Mouse (Mus musculus) cerebellum, postnatal 4 days (tissue): ENCODE measurements around the gene Gm28230.

Experiments
- DNase-seq, 2 experiments: peaks; one replicate each; pipeline ENCODE4 v3.0.0; 2022; ENCODE audit warnings: low spot score in 2 of 2, mixed read lengths in 1 of 2

Gene Gm28230

DNA sequence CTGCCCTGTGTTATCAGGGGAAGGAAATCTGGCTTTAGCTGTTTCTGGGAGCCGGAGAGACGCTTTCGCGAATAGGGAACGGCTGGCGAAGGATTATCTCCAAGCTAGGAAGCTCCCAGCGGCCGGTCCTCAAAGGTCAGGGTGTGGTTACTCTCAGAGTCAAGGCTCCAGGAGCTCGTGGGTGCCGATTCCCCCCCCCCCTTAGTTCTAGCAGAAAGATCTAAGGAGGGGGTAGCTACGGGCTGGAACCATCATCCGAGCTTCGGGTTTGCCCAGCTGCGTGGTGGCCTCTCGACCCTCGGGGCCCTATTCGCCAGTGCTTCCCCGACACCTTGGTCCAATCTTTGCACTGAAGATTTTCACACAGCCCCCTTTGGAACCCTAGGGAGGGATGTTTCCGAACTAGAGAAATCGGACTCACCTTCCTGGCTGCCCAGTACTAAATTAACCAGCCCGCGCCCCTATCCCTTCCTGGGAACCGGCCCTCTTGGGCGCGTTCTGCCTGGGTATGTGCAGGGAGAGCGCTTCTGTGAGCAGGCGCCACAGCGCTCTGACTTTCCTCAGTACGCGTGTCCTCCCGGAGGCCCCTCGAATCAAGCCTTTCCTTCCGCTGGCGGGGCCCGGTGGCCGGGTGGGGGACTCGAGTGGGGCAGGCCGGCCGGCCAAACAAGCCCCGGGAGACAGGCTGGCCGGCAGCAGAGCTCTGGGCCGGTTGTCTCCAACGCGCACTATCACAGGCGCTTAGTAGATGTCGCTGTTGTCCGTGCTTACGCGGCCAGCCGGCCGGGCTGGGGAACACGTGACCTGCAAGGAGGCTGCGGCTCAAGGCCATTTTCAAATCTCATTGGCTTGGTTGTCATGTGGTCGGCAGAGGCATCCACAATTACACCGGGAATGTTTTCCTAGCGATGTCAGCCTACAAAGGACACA, 35.2 kb upstream of the Gm28230 start, which contains the start of gene Hoxd10:
Gene Hoxd10 (plus strand): TSS at position 903 of the 930 bp plus-strand sequence.
- DNase-seq, result no peak

- no peak for DNase-seq
Observed at GRCm38 (mm10) chr2:74691995-74692807, 34.3 kb upstream of the Gm28230 start.

GRCm38 (mm10) chr2:74692808-74693431, 33.6 kb upstream of the Gm28230 start:
- DNase-seq, result no peak

GRCm38 (mm10) chr2:74693432-74693827, 33.1 kb upstream of the Gm28230 start:
- no peak for DNase-seq

DNA sequence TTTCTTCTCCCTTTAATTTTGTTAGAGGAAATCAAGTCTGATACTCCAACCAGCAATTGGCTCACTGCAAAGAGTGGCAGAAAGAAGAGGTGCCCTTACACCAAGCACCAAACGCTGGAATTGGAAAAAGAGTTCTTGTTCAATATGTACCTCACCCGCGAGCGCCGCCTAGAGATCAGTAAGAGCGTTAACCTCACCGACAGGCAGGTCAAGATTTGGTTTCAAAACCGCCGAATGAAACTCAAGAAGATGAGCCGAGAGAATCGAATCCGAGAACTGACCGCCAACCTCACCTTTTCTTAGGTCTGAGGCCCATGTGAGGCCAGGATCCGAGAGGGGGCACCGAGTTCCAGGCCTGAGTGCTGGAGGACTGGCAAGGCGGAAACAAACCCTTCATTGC, 32.5 kb upstream of the Gm28230 start:
- DNase-seq, result no peak

DNA sequence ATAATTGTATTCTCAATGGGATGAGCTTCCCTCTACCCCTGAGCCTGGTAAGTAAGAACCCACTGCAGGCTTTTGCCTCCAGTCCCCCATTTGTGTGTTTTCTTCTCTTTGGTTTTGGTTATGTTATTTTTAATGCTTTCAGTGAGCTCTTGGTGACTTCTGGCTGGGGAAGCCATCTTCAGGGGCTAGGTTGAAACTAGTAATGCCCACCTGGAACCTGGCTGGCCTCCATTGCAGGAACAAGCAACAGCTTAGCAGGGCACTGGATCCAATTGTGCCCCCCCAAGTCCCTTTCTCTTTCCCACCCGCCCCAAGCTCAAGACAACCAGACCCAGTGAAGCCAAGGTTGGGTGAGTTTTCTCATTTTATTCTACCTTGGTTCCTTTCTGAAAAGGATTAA, 31.1 kb upstream of the Gm28230 start:
- no peak for DNase-seq

GRCm38 (mm10) chr2:74695813-74696430, 30.6 kb upstream of the Gm28230 start:
- no peak for DNase-seq

DNA sequence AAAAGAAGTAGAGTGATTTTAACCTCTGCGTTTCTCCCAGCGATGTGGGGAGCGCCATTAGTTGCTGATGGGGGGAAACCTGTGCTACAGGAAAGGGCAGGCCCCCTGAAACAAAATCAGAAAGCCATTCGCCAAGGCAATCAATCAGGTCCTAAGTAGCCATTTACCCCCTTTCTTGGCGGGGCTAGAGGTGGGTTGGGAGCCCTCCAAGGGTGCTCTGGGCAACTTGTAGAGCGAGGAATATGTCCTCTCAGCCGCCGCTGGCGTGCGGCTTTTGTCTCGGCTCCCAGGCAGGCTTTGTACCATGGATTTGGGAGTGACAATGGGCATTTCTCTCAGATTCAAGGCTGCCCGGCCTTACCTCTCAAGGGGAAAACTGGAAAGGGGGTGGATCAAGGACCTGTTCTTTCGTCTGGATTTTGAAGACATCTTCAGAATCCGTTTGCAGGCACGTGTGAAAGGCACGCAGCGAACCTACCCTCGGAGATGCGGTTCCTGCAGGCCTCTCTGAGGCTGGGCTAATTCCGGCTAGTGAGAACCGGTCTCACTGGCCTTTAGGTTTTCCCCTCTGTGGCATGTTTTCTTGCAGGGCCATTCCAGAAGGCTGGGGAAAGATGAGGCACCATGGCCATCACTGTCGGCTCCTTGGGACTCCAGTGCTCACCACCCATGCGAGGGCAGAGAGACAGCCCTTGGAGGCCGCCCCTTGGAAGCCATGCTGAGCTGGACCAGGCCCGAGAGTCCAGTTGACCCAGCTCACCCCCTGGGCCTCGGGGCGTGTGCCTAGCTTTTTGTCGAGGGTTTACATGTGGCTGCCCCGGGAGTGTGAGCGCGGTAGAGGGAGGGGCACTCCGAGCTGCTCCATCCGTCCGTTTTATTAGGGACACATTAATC, 29.8 kb upstream of the Gm28230 start:
- peak in 1 of 2 experiments; percentile 13 for DNase-seq

DNA sequence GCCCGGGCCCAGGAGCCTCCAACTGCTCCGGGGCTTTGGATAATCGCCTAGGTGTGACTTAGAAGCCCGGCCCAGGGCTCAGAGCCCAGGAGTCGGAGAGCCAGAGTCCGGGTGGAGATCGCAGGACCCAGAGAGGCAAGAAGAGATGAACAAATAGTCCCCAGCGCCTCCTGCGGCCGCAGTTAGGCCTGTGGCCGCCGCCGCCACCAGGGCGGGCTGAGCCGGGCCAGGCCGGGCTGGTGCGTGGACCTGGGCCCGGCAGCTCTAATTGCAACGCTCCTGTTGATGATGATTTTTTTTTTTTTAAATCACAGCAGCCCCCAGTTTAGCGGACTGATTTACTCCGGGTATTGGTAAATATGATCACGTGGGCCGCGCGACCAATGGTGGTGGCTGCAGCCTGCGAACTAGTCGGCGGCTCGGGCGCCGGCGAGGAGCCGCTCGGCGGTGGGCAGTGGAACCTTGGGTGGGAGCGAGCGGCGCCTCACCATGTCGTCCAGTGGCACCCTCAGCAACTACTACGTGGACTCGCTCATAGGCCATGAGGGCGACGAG, 28.9 kb upstream of the Gm28230 start, which contains the start of gene Hoxd9:
Gene Hoxd9 (plus strand): TSS at position 161 of the 555 bp plus-strand sequence.
- DNase-seq, result peak in 1 of 2 experiments; percentile 18

DNA sequence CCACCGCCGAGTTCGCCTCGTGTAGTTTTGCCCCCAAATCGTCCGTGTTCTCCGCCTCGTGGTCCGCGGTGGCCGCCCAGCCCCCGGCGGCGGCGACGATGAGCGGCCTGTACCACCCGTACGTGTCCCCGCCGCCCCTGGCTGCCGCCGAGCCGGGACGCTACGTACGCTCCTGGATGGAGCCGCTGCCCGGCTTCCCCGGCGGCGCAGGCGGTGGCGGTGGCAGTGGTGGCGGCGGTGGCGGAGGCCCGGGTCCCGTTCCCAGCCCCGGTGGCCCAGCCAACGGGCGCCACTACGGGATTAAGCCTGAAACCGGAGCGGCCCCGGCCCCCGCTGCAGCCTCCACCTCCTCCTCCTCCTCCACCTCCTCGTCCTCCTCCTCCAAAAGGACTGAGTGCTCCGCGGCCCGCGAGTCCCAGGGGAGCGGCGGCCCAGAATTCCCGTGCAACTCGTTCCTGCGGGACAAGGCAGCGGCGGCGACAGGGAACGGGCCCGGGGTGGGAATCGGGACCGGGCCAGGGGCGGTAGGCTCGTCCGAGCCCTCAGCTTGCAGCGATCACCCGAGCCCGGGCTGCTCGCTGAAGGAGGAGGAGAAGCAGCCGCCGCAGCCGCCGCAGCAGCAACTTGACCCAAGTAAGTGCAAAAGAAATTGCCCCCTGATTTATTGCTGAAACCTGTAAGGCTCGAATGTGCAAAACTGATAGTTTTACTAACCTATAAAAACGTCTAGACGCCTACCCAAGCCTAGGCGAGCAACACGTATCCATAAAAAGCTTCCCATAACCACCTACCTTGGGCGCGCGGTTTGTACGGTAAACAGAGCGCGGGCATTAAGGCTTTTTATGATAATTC, 28.1 kb upstream of the Gm28230 start:
- peak in 1 of 2 experiments; percentile 19 for DNase-seq

DNA sequence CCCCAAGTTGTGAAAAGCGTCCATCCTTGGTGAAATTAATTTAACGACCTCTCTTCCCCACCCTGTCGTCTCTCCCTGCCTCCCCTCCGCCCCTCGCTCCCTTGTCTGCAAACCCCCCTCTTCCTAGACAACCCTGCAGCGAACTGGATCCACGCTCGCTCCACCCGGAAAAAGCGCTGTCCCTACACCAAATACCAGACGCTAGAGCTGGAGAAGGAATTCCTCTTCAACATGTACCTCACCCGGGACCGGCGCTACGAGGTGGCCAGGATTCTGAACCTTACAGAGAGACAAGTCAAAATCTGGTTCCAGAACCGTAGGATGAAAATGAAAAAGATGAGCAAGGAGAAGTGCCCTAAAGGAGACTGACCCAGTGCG, 27.5 kb upstream of the Gm28230 start:
- peak in 1 of 2 experiments; percentile 10 for DNase-seq

DNA sequence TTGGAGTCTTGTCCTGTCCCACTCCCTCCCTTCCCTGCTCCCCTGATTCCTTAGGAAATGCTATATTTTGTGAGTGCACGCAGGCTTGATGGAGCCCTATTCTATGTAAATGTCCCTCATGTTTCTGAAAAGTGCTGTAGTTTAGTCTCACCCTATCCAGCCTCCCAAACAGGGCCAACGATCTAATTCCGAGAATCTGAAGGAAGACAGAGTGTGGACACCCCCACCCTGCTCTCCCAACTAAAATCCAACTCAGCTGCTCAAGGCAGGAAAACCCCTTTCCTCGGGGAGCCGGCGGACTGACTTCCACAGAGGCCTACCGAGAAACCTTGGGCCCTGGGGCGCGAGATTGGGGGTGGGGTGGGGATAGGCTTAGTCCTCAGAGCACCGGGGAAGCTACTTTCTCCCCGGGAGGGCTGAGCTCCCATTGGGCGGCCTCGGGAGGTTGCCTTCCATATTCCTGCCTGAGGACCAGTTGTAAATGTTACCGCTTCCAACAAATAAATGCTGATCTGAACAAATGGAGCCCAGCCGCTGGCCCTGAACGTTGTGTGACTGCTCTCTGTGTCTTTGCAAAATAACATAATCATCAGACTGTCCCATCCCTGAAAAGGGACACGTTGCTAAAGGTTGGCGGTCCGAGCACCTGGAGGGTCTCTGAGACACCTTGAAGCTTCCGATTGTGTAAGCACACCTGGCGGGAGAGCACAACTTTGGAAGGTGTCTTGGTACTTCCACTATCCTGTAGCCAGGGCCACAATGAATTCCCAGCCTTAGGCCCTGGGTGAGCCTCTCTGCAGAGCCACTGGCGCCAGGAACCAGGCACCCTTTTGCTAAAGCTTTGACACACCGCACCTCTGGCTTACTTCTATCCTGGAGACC, 26.6 kb upstream of the Gm28230 start:
- peak in 1 of 2 experiments; percentile 18 for DNase-seq

DNA sequence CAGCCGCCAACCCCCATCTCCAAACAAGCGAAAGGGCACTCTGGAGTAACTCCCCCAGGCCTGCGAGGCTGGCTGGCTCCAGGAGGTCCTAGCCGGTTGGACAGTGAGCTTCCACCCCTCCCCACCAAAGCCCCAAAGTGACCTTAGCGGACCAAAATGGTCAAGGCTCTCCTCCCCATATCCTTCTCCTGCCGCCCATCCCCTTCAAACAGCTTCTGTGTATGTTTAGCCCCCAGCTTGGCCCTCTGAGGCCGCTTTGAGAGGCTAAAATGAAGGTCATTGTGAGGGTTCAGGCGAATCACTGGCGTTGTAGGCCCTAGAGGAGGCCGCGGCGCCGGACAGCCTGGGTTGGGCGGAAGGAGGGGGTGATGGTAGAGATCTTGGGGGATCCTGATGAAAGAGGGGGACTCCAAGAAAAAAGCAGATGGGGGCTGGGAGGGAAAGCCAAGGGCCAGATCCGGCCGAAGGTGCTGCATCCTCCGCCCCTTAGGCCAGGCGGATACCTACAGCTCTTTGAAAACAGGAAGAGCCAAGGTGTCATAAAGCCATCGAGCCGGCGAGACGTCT, 25.9 kb upstream of the Gm28230 start:
- DNase-seq, result peak in 1 of 2 experiments; percentile 19

GRCm38 (mm10) chr2:74701949-74702819, 24.3 kb upstream of the Gm28230 start:
- DNase-seq, result peak; percentile 77 to 87

GRCm38 (mm10) chr2:74702820-74703219, 23.7 kb upstream of the Gm28230 start:
- DNase-seq, result no peak

- DNase-seq, result no peak
Observed at GRCm38 (mm10) chr2:74703317-74703716, 23.2 kb upstream of the Gm28230 start.
